Mouse (Mus musculus) cerebellum, adult 9-11 months (tissue): ENCODE measurements at regions not wholly inside any gene's neighbourhood (a gene's known extent, or its start where the extent isn't known, plus 50 kb on each side); places are given as distances from the start of the nearest gene placed in this dataset.

Source experiments
- DNase-seq: peaks from one replicate; pipeline ENCODE4 v3.0.0; 2022

DNA sequence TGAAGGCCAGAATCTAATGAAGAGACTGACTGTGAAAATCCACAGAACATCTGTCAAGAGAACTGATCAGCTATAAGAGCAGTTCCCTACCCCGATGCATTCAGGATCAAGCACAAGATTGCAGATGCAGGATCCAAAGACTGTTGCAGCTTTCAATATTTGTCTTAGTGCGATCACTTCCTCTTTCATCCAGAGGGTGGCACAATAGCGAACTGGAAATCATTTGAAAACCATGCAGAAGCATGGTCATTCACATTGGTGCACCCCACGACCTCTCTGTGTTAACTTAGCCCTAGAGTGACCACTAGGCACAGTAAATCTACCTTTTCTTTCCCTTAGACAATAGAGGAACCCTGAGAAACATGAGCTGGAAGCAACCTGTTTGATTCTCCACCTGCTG, 55.8 kb upstream of the Pak3 start:
- DNase-seq: no peak

DNA sequence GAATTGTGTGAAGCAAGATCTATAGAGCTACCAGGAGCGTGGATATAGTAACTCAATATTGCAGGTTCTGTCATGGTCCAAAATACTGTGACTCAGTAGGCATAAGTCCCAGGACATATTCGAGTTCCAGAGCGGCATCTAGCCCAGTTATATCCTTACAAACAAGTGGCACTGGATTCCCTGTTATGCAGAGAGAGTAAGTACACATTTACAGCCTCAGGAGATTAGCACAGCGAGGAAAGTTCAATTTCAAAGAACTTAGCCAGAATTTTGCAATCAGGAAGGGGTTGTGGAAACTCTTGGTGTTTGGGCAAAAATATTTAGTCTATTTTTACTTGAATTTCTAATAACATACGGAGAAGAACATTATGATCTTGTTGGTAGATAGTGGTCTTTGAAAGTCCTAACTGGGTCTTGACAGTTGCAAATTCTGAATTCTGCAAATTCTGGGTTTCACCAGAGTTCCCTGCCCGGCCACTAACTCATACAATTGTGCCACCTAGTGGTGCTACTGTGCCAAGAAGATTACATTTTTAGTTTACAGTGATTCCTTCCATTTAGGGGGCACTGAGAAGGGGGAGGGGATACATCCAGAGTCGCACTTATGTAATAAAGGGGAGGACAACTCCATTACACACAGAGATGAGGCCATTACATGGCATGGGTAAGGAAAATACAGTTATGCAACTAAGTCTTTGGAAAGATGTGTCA, 54.7 kb upstream of the Chrdl1 start:
- no peak for DNase-seq

DNA sequence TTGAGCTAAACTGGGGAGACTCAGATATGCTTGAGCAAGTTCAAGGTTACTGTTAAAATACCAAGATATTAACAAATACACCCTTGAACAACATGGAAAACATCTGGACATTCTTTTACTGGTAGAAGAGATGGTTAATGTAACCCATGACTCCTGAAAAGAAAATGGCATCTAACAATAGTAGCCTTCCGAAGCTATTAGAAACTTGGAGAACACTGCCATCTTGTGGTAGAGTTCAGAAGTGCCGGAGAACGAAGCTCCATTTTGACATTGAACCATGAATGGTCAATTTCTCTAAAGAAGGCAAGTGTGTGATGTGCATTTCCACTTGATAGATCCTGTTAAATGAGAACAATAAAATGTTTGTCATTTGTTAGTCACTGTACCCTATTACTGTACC, 50.5 kb upstream of the Chrdl1 start:
- DNase-seq: peak; percentile 2
